Mouse (Mus musculus) stomach, postnatal 0 days (tissue): ENCODE data around the gene Rgs3.

ENCODE experiments used
- CTCF ChIP-seq: IDR thresholded peaks from 2 replicates; pipeline ENCODE4 v1.5.1; 2016; ENCODE audit warnings: antibody characterized with exemption, low read depth, mild to moderate bottlenecking, moderate library complexity
- EP300 ChIP-seq: optimal IDR thresholded peaks from 2 replicates; pipeline ENCODE3; 2016; ENCODE audit warnings: antibody characterized with exemption

- TF ChIP-seq CTCF: no peak
- no peak for TF ChIP-seq EP300
Observed at GRCm38 (mm10) chr4:62557436-62557835, 2.2 kb upstream of the Rgs3 start.
